Mouse (Mus musculus): Measurements from ENCODE around the gene Mfsd14a.
A peak's percentile ranks its signal among the peaks of the same experiment; 100 is the strongest.

Mfsd14a gene

DNA sequence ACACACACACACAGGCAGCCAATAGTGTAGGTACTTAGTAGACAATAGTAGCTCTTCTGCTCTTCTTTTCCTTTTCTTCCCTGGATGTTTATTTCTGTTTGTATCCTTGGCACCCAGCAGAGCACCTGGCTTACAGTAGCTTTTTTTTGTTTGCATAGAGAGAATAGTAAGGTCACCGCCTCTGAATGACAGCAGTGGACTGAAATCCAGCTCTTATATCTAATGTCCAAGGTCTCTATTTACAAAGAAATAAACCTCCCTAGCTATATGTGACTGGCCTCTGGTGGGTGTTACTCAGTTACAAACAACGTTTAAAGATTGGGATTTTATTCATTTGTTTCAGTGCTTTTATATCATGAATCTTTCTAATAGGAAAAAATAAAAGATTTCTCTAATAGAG lies 62.8 kb downstream of the Mfsd14a start:
- DNase-seq (ENCODE audit: low spot score) = no peak

DNA sequence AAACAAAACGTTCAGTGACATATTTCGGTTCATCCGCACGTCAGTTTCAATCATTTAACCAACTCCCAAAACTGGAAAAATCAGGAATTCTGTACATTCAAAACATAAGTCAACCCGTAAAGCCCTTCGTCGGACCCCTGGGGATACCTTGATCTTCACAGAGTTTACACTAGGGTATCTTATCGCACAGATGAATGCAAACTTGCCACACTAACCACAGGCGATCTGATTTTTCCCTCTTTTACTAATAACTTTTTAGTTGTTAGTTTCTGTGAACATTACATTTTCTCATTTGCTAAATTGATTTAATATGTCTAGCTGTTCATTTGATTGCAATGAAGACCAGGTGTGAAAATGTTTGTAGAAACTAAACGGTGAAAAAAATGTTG lies 66.9 kb downstream of the Mfsd14a start:
- no peak for DNase-seq (ENCODE audit: low spot score)

DNA sequence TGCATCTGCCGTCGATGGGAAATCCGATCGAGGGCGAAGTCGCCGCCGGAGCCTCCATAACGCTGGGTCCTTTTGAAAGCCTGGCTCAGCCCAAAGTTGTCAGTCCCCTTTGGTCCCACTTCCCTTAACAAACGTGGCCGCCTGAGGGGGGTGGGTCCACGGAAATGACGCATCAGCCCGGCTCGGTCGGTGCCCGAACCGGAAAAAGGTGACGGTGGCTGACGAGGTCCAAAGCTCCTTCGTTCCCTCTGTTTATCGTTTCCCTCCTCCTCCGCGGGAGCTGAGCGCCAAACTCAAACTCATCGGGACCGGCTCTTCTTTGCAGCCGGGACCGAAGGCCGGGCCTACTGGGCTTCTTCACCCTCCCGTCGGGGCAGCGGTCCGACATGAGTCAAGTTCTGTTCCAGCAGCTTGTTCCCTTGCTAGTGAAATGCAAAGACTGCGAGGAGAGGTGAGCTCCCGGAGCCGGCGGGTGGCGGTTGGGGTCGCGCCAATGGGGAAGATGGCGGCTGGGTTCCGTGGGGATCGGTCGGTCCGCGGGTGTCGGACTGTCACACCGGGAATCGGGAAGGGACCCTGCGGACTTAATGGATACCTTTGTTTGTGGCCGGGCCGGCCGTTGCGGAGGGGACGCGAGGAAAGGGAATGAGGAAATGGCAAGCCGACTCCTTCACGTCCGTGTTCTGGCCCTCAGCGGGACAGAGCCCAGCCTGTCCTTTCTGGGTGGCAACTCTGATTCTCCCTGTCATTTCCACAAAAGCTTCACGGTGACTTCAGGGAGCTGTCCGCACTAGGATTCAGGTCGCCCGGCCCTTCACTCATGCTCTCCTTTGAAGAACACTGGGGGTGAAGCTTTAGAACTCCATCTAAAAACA lies 67.5 kb downstream of the Mfsd14a start, which contains the start of gene Sass6:
Sass6 (plus strand) TSS at position 255 of the 875 bp plus-strand sequence.
- DNase-seq (ENCODE audit: low spot score) = peak; percentile 98

DNA sequence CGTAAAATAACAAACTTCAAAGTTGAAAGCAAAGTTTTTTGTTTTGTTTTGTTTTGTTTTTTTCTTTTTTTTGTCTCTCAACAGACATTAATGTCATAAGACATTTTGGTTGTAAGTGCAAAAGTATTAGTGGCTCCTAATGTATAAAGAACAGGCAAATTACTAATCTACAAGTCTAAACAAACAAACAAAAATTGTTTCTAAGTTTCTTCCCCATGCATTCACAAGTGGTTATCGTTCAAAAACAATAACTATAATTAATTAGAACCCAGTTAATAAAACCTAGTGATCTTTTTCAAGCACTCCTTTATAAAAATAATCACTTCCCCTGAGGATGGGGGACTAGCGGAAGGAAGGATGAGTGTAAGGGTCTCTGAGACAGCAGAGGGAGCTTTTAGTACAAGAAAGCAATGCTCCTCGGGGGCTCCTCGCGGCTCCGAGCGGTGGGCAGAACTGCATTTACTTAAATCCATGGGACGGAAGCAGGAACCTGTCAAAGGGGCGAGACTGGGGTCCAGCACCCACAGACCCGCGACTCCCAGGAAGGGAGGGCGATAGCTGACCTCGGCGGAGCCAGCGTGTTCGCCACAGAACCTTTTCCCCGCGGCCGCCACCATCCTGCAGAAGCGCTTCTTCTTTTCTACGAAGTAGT lies 68.3 kb downstream of the Mfsd14a start:
- DNase-seq (ENCODE audit: low spot score) = no peak

DNA sequence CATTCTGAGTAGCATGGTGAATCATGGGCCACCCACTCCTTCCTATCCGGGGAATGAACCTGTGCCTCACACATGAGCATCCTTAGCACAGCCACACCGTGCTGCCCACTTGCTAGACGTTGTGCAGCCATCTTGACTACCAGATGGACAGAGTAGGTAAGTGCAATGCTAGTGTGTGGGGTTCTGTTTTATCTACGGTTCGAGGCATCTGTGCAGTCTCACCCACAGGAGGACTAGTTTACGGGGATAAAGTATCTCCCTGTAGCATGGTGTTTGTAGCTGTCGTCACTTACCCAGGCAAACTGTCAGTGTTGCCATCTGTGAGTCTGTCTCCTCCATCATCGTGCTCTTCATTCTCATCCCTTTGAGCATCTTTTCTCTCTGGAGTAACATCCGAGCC lies 80.3 kb downstream of the Mfsd14a start:
- no peak for DNase-seq (ENCODE audit: low spot score)
